Mouse (Mus musculus): Measurements from ENCODE around the gene Nacc2.

Nacc2 gene

DNA sequence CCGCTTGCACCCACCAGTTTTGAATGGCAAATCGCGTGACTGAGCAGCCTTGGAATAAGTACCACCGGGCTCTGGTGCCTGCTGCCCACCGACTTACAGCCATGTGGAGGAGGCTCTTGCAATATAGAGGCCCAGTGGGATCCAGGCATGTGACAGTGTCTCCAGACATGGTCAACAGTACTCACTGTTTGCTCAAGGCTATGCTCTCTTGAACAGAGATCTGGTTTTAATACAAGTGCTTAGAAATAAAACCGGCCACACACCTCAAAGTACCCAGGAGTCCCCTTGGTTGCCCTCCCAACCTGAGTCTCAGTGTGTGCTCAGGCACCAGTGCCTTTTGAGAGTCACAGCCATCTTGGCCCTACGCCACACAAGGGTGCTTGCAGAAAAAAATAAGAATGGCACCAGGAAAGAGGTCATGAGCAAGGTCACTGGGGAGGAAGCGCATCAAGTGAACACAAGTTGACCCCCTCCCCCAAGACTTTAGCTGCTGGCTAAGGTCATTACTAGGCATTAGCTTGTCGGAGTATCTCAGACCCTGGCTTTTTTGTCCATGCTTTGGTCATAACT is at the start of gene Nacc2:
Nacc2 (minus strand) TSS at position 142 of the 570 bp plus-strand sequence.
- no peak for DNase-seq

DNA sequence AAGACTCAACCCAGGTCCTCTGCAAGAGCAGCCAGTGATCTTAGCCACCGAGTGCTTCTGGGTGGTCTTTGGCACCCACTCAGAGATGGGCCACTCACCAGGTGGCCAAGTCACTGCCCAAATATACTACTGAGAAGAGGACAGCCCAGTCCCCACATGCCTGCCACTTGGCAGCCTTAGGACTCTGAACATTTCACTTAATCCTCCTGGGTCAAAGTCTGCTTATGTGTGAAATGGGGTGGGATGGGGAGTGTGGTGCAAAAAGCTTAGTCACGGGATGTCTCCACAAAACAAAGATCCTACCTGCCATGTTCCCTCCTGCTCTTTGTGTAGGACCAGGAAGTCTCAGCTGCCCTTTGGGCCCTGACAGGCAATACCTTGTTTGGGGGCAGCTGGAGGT is 49.1 kb upstream of the Nacc2 start:
- DNase-seq = no peak

- DNase-seq = no peak
Measured at GRCm38 (mm10) chr2:26170376-26170775, 47.4 kb upstream of the Nacc2 start.

- DNase-seq = no peak
Measured at GRCm38 (mm10) chr2:26168843-26169579, 46.0 kb upstream of the Nacc2 start.

- no peak for DNase-seq
Measured at GRCm38 (mm10) chr2:26166890-26167289, 43.9 kb upstream of the Nacc2 start.

GRCm38 (mm10) chr2:26158064-26158463 is 35.0 kb upstream of the Nacc2 start:
- DNase-seq = no peak

DNA sequence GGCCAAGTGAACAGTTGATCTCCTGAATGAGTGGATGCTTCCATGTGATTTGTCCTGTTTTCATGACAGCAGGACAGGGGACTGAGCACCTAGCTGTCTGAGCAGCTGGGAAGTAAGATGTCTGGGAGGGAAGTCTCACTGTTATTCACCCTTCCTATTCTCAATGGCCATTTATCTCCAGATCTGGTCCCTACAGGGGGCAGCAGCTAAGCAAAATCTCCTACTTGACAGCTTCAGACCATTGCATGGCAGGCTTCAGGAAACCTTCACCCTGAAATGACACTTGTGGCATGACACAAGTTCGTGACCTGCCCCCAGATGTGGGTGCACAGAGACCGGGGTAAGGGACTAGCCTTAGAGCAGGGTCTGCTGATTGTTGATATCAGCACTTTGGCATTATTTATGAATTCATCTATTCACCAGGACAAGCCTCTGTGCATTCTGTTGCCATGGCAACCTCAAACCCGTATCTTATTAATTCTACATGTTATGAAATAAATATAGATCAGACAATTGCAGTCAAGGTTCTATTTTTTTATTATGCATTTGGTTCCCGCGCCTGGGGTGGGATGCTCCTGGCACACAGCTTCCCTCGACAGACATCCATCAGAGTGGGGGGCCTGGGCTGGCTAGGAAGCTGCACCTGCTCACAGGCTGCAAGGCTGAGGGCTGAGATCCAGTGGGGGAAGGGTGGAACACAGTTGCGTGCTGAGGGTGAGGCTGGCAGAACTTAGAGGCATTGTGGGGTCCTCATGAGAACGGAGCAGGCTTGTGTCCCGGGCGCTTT is 33.4 kb upstream of the Nacc2 start:
- DNase-seq = no peak

- no peak for DNase-seq
Measured at GRCm38 (mm10) chr2:26155737-26156136, 32.7 kb upstream of the Nacc2 start.

GRCm38 (mm10) chr2:26154586-26154985 is 31.6 kb upstream of the Nacc2 start:
- DNase-seq = no peak

DNA sequence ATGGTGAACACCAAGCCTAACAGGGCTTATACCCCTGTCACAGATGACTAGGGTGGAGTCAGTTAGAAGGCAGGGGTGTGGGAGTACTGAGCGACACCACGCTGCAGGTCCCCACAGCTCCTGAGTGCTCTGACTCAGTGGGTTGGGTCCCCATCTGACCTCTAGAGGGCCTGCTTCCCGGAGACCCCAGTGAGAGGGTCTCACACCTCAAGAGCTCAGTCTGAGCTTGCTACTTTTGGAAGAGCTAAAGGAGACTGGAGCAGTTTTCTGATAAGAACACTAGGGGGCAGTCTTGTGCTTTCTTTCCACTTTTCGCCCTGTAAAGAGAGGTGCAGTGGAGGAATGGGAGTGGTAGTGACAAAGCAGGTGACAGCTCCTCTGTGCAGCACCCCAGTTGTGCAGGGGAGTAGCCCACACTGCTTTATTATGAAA is 30.9 kb upstream of the Nacc2 start:
- DNase-seq = peak; percentile 47

- DNase-seq = no peak
Measured at GRCm38 (mm10) chr2:26153295-26153694, 30.3 kb upstream of the Nacc2 start.

DNA sequence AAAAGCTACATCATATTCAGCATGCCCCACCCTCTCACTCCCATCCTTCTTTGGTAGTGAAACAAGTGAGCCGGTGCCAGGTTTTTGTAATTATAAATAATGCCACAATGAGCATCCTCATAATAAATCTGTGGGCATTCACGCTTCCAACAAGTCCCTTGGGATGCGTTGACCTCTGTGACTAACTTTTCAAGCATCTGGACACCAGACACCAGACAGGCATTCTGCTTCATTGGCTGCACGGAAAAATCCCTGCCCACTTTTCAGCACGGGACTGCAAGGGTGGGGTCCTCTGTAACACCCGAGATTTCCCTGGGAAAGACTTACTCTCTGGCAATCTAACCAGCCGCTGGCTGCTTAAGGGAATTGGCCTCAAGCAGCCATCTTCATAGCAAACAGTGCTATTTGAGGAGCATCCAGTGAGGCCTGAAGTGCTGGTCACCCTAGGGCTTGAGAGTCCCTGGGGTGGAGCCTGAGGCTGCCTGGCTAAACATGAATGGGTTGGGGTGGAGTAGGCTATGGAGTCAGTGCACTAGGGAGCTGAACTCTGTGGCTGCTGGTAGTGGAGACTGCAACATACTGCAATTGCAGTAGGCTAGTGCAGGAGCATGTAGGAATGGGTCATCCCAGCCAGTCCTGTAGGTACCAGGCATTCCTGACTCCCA is 24.8 kb upstream of the Nacc2 start:
- DNase-seq = no peak

GRCm38 (mm10) chr2:26146337-26147042 is 23.5 kb upstream of the Nacc2 start:
- DNase-seq = no peak

DNA sequence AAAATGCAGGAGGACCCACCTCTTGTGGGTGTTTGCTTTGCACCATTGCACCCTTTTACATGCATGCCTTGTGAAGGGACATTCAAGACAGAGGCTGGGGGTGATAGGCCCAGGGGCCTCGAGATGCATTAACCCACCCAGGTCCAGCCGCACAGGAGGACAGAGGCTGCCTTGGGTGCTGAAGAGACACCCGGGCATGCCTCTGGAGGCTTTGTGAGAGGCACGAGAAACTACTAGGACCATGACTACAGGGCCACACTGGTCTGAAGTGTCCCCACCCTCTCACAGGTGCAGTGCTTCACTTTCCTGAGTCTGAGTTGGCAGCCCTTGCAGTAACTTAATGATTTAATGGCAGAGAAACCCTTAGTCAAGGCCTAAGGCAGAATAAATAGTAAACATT is 22.1 kb upstream of the Nacc2 start:
- no peak for DNase-seq

DNA sequence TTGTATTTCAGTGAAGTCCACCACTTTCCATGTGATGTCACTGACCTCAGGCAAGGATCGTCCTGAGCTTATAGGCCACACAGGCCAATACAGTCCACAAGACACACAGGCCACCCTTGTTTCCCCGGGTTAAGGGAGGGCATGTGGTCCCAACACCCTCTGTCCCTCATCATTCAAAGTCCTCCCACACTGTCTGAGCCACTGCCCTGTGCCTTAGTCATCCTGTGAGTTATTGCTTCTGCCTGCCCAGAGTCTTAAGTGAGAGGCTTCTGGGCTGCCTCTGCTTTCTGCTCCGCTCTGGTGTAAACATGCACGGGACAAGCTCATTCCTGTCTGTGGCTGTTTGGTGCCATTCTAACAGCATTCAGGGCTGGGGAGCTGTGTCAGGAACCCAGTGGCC is 21.3 kb upstream of the Nacc2 start:
- DNase-seq = no peak

GRCm38 (mm10) chr2:26143556-26143955 is 20.5 kb upstream of the Nacc2 start:
- DNase-seq = no peak

GRCm38 (mm10) chr2:26142986-26143385 is 20.0 kb upstream of the Nacc2 start:
- no peak for DNase-seq

GRCm38 (mm10) chr2:26141893-26142635 is 19.0 kb upstream of the Nacc2 start:
- DNase-seq = peak; percentile 54

- no peak for DNase-seq
Measured at GRCm38 (mm10) chr2:26140903-26141302, 17.9 kb upstream of the Nacc2 start.

GRCm38 (mm10) chr2:26140292-26140819 is 17.3 kb upstream of the Nacc2 start:
- peak; percentile 100 for DNase-seq

- DNase-seq = no peak
Measured at GRCm38 (mm10) chr2:26139545-26140206, 16.7 kb upstream of the Nacc2 start.
